Mouse (Mus musculus): ENCODE measurements at regions not wholly inside any gene's neighbourhood (a gene's known extent, or its start where the extent isn't known, plus 50 kb on each side); places are given as distances from the start of the nearest gene placed in this dataset.

- no peak for TF ChIP-seq MAFK (IDR thresholded peaks at IDR 0.05; ENCODE audit: insufficient read depth, low read depth, low read length)
- no peak for TF ChIP-seq ZC3H11A (IDR thresholded peaks at IDR 0.05; ENCODE audit: borderline replicate concordance, low read depth, low read length)
- TF ChIP-seq ZNF384 (IDR thresholded peaks at IDR 0.05; ENCODE audit: low read depth, low read length): no peak
- no peak for TF ChIP-seq CHD2 (IDR thresholded peaks at IDR 0.05; ENCODE audit: low read depth, low read length)
These were observed 75.8 kb upstream of the Tmem106b start for GRCm38 (mm10) chr6:12993772-12994171.
